Mouse (Mus musculus): ENCODE results near the gene Slain2. TPM values are rescaled to one million over a fixed set of nuclear protein-coding genes. Genes with fewer than 3 reads are reported as not detected.

The Slain2 gene
- polyA plus RNA-seq, 1 experiment from 2014 or later, result 25.1 TPM

- Histone ChIP-seq H3K4me1 (ENCODE audit: insufficient read depth) (no peaks in the 10 kb centered on the region), H3K9me3 (ENCODE audit: low read depth, low read length) (no peaks in the 10 kb centered on the region), H3K4me2 (no peak overlapping the region), H3K27ac (ENCODE audit: low read depth) (no peak overlapping the region), H3K27me3 (ENCODE audit: insufficient read depth, low read length) (no peaks in the 10 kb centered on the region), H3K9ac (no peak overlapping the region), H3K36me3 (ENCODE audit: insufficient read depth) (peaks cover 44% of the 10 kb centered on the region; the same call in 1 of the 2 replicates), H3K4me3 (ENCODE audit: low read depth, low read length) (no peak overlapping the region)
- DNase-seq (peak; percentile 14), ATAC-seq (ENCODE audit: insufficient read depth) (no peak)
- TF ChIP-seq CTCF (IDR thresholded peaks at IDR 0.05; ENCODE audit: low read depth), result no peak
- WGBS, result 65% methylated on average over 5 of the region's 5 CpGs
Observed at GRCm38 (mm10) chr5:72972934-72973333, 58.8 kb downstream of the Slain2 start.

- Histone ChIP-seq H3K4me1 (ENCODE audit: insufficient read depth) (no peaks in the 10 kb centered on the region), H3K4me3 (ENCODE audit: low read depth, low read length) (no peak within 1 kb of the TSS), H3K27me3 (ENCODE audit: insufficient read depth, low read length) (no peaks in the 10 kb centered on the region), H3K9ac (no peak within 1 kb of the TSS), H3K27ac (ENCODE audit: low read depth) (no peak within 1 kb of the TSS), H3K9me3 (ENCODE audit: low read depth, low read length) (no peaks in the 10 kb centered on the region), H3K4me2 (no peak within 1 kb of the TSS), H3K36me3 (ENCODE audit: insufficient read depth) (peaks cover 44% of the 10 kb centered on the region)
- ATAC-seq (ENCODE audit: insufficient read depth), result no peak
- WGBS, result 92% methylated on average over 7 of the region's 7 CpGs
- DNase-seq, result no peak
- TF ChIP-seq CTCF (IDR thresholded peaks at IDR 0.05; ENCODE audit: low read depth), result no peak
Observed at GRCm38 (mm10) chr5:72974602-72975001, 60.5 kb downstream of the Slain2 start, which contains the start of gene Gm10135. Gene Gm10135, minus strand, starts transcription at chr5:72974702.

GRCm38 (mm10) chr5:72975996-72976395, 61.9 kb downstream of the Slain2 start:
- Histone ChIP-seq H3K36me3 (ENCODE audit: insufficient read depth) (peaks cover 55% of the 10 kb centered on the region), H3K9ac (no peak overlapping the region), H3K4me1 (ENCODE audit: insufficient read depth) (no peaks in the 10 kb centered on the region), H3K27ac (ENCODE audit: low read depth) (no peak overlapping the region), H3K4me3 (ENCODE audit: low read depth, low read length) (no peak overlapping the region), H3K4me2 (no peak overlapping the region), H3K27me3 (ENCODE audit: insufficient read depth, low read length) (no peaks in the 10 kb centered on the region), H3K9me3 (ENCODE audit: low read depth, low read length) (no peaks in the 10 kb centered on the region)
- no peak for ATAC-seq (ENCODE audit: insufficient read depth)
- no peak for DNase-seq
- TF ChIP-seq CTCF (IDR thresholded peaks at IDR 0.05; ENCODE audit: low read depth), result no peak
- WGBS, result 90% methylated on average over 6 of the region's 6 CpGs

GRCm38 (mm10) chr5:72976539-72976938, 62.4 kb downstream of the Slain2 start:
- H3K27me3 ChIP-seq (ENCODE audit: insufficient read depth, low read length), result no peaks in the 10 kb centered on the region
- H3K4me1 ChIP-seq (ENCODE audit: insufficient read depth), result no peaks in the 10 kb centered on the region
- no peak for ATAC-seq (ENCODE audit: insufficient read depth)
- no peak overlapping the region for H3K9ac ChIP-seq
- no peak overlapping the region for H3K4me2 ChIP-seq
- no peak overlapping the region for H3K4me3 ChIP-seq (ENCODE audit: low read depth, low read length)
- TF ChIP-seq CTCF (IDR thresholded peaks at IDR 0.05; ENCODE audit: low read depth), result no peak
- DNase-seq, result no peak
- no peaks in the 10 kb centered on the region for H3K9me3 ChIP-seq (ENCODE audit: low read depth, low read length)
- 83% methylated on average over 4 of the region's 4 CpGs for WGBS
- H3K27ac ChIP-seq (ENCODE audit: low read depth), result no peak overlapping the region
- H3K36me3 ChIP-seq (ENCODE audit: insufficient read depth), result peaks cover 57% of the 10 kb centered on the region

- Histone ChIP-seq H3K27me3 (ENCODE audit: insufficient read depth, low read length) (no peaks in the 10 kb centered on the region), H3K9me3 (ENCODE audit: low read depth, low read length) (no peaks in the 10 kb centered on the region), H3K36me3 (ENCODE audit: insufficient read depth) (peaks cover 18% of the 10 kb centered on the region), H3K27ac (ENCODE audit: low read depth) (no peak overlapping the region), H3K4me3 (ENCODE audit: low read depth, low read length) (no peak overlapping the region), H3K4me1 (ENCODE audit: insufficient read depth) (no peaks in the 10 kb centered on the region), H3K4me2 (no peak overlapping the region), H3K9ac (no peak overlapping the region)
- DNase-seq (peak; percentile 87), ATAC-seq (ENCODE audit: insufficient read depth) (no peak)
- peak; percentile 84 for TF ChIP-seq CTCF (IDR thresholded peaks at IDR 0.05; ENCODE audit: low read depth)
- WGBS, result 4% methylated on average over 2 of the region's 2 CpGs
Observed at GRCm38 (mm10) chr5:72984091-72984490, 70.0 kb downstream of the Slain2 start.

GRCm38 (mm10) chr5:72987786-72988185, 73.7 kb downstream of the Slain2 start:
- Histone ChIP-seq H3K9me3 (ENCODE audit: low read depth, low read length) (no peaks in the 10 kb centered on the region), H3K4me3 (ENCODE audit: low read depth, low read length) (no peak overlapping the region), H3K36me3 (ENCODE audit: insufficient read depth) (no peaks in the 10 kb centered on the region), H3K9ac (no peak overlapping the region), H3K27me3 (ENCODE audit: insufficient read depth, low read length) (no peaks in the 10 kb centered on the region), H3K4me1 (ENCODE audit: insufficient read depth) (no peaks in the 10 kb centered on the region), H3K27ac (ENCODE audit: low read depth) (no peak overlapping the region), H3K4me2 (no peak overlapping the region)
- 83% methylated on average over 7 of the region's 7 CpGs for WGBS
- no peak for TF ChIP-seq CTCF (IDR thresholded peaks at IDR 0.05; ENCODE audit: low read depth)
- no peak for DNase-seq
- no peak for ATAC-seq (ENCODE audit: insufficient read depth)

- Histone ChIP-seq H3K36me3 (ENCODE audit: insufficient read depth) (no peaks in the 10 kb centered on the region), H3K4me2 (no peak overlapping the region), H3K27ac (ENCODE audit: low read depth) (no peak overlapping the region), H3K27me3 (ENCODE audit: insufficient read depth, low read length) (no peaks in the 10 kb centered on the region), H3K4me3 (ENCODE audit: low read depth, low read length) (no peak overlapping the region), H3K9me3 (ENCODE audit: low read depth, low read length) (no peaks in the 10 kb centered on the region), H3K4me1 (ENCODE audit: insufficient read depth) (no peaks in the 10 kb centered on the region), H3K9ac (no peak overlapping the region)
- ATAC-seq (ENCODE audit: insufficient read depth), result no peak
- no peak for TF ChIP-seq CTCF (IDR thresholded peaks at IDR 0.05; ENCODE audit: low read depth)
- WGBS, result 63% methylated on average over 8 of the region's 8 CpGs
- peak; percentile 18 for DNase-seq
Observed at GRCm38 (mm10) chr5:72989756-72990155, 75.7 kb downstream of the Slain2 start.

GRCm38 (mm10) chr5:72992474-72992873, 78.4 kb downstream of the Slain2 start:
- Histone ChIP-seq H3K4me1 (ENCODE audit: insufficient read depth) (no peaks in the 10 kb centered on the region), H3K9ac (no peak overlapping the region), H3K27me3 (ENCODE audit: insufficient read depth, low read length) (no peaks in the 10 kb centered on the region), H3K36me3 (ENCODE audit: insufficient read depth) (no peaks in the 10 kb centered on the region), H3K4me3 (ENCODE audit: low read depth, low read length) (no peak overlapping the region), H3K4me2 (no peak overlapping the region), H3K9me3 (ENCODE audit: low read depth, low read length) (no peaks in the 10 kb centered on the region), H3K27ac (ENCODE audit: low read depth) (no peak overlapping the region)
- DNase-seq (no peak), ATAC-seq (ENCODE audit: insufficient read depth) (no peak)
- no peak for TF ChIP-seq CTCF (IDR thresholded peaks at IDR 0.05; ENCODE audit: low read depth)
- WGBS, result 83% methylated on average over 1 of the region's 1 CpGs
